Mouse (Mus musculus) embryonic fibroblast, embryonic 13.5 days (primary cell): ENCODE measurements at regions not wholly inside any gene's neighbourhood (a gene's known extent, or its start where the extent isn't known, plus 50 kb on each side); places are given as distances from the start of the nearest gene placed in this dataset.

Source experiments
- CTCF ChIP-seq: IDR thresholded peaks from 2 replicates; pipeline ENCODE4 v1.5.1; 2011; ENCODE audit warnings: mild to moderate bottlenecking, control low read depth, low read length, moderate library complexity, borderline replicate concordance; ENCODE audit not compliant: insufficient read depth
- POLR2A ChIP-seq: IDR thresholded peaks from 2 replicates; pipeline ENCODE4 v1.6.1; 2011; ENCODE audit warnings: low read depth, mild to moderate bottlenecking, control low read depth, low read length, moderate library complexity

DNA sequence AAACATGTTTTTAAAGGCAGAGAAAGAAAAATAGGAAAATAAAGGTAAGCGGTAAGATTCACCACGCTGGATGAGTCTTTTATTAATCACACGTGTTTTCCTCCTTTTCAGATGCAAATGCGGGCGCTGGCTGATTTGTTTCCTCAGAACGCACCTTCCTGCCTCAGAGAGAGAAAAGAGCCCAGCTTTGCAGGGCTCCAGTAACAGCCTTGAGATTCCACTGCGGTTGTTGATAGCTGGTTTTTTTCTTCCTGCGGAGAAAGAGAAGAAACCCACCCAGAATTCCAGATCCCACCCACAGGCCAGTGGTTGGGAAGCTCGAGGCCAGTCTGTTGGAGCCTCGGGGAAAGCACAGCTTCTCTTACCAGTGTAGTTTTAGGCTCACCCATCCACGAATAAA, 68.6 kb upstream of the Spaca7 start:
- TF ChIP-seq POLR2A = no peak
- TF ChIP-seq CTCF = no peak
